ENCODE assay signal across 31 mouse cellular contexts in the genomic region with DNA sequence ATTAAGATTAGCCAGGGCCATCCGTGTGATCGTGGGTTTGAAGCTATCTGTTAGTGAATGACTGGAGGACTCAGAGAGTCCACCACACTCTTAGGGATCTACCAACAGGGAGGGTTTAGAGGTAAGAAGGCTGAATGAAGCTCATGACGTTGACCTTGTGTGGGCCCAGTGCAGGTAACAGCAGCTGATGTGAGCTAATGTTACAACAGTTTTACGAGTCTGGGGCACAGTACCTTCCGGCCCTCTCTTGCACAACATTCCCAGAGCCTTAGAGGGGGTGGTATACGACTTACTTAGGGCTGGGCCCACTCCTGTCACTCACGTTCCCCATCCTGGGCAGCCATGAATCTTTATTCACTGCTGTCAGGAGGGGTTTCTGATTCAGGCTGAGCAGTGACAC. TPM values are rescaled to one million over a fixed set of nuclear protein-coding genes. Genes with fewer than 3 reads are reported as not detected.
DNase-seq lines count a peak whose midpoint lies in the region; ATAC-seq and TF ChIP-seq lines count a peak whose summit lies in the region.
"Had no signal": no experiment of that assay in that cellular context is flagged by ENCODE, and none has a peak within 500 bp of the region (broad histone marks: within the 10 kb centered on the region; RNA-seq: fewer than 3 reads in every experiment).

No protein-coding gene starts in this region.

- no peak for DNase-seq in liver, postnatal 0 days
- no peak for DNase-seq in cerebellum, postnatal 25 days
- DNase-seq in heart, adult 8-10 months (ENCODE audit: low spot score): no peak
- DNase-seq: adrenal gland, postnatal 10 days; adrenal gland, postnatal 36 days; cerebellum, adult 18-20 months; cerebellum, adult 9-10 months; cerebellum, postnatal 14 days; forebrain, postnatal 0 days; gastrocnemius, adult 2 months; gastrocnemius, postnatal 14 days; heart, adult 18-20 months; heart, postnatal 36 days had no signal

- no peak for TF ChIP-seq CTCF in liver, postnatal 0 days (IDR thresholded peaks at IDR 0.05; ENCODE audit: low read depth)

- peaks cover 23% of the 10 kb centered on the region for H3K4me1 ChIP-seq in liver, embryonic 12.5 days
- H3K4me1 ChIP-seq in liver, postnatal 0 days (ENCODE audit: insufficient read depth): no peaks in the 10 kb centered on the region; the same call in 1 of the 2 replicates
- H3K4me1 ChIP-seq in intestine, embryonic 15.5 days (replicated peaks): no peaks in the 10 kb centered on the region
- H3K4me1 ChIP-seq: embryonic facial prominence, embryonic 12.5 days; embryonic facial prominence, embryonic 15.5 days; hindbrain, embryonic 10.5 days; hindbrain, embryonic 13.5 days had no signal

- H3K4me2 ChIP-seq in liver, embryonic 12.5 days: 0 out of 2 replicates have a peak overlapping the region, but pooled peaks have one; percentile 56
- H3K4me2 ChIP-seq in liver, postnatal 0 days (ENCODE audit: low read depth, low read length): no peak overlapping the region
- no peak overlapping the region for H3K4me2 ChIP-seq in intestine, embryonic 15.5 days (replicated peaks)
- H3K4me2 ChIP-seq: embryonic facial prominence, embryonic 12.5 days; embryonic facial prominence, embryonic 15.5 days; heart, embryonic 11.5 days; hindbrain, embryonic 13.5 days had no signal

- H3K36me3 ChIP-seq in liver, embryonic 12.5 days: peaks cover 18% of the 10 kb centered on the region
- no peaks in the 10 kb centered on the region for H3K36me3 ChIP-seq in liver, postnatal 0 days (replicated peaks; ENCODE audit: insufficient read depth, low read length)
- H3K36me3 ChIP-seq in intestine, embryonic 15.5 days: no peaks in the 10 kb centered on the region
- H3K36me3 ChIP-seq: embryonic facial prominence, embryonic 15.5 days had no signal

- no peak for TF ChIP-seq EP300 in liver, postnatal 0 days (IDR thresholded peaks at IDR 0.05; ENCODE audit: low read depth)

- 61% methylated on average over 7 of the region's 7 CpGs for WGBS in liver, embryonic 12.5 days (ENCODE audit: insufficient replicate concordance)
- WGBS in liver, postnatal 0 days (ENCODE audit: insufficient replicate concordance): 56% methylated on average over 7 of the region's 7 CpGs
- WGBS in intestine, embryonic 15.5 days: 47% methylated on average over 7 of the region's 7 CpGs

- no peak overlapping the region for H3K27ac ChIP-seq in liver, embryonic 12.5 days
- H3K27ac ChIP-seq in liver, postnatal 0 days (ENCODE audit: low read depth): no peak overlapping the region
- no peak overlapping the region for H3K27ac ChIP-seq in intestine, embryonic 15.5 days
- H3K27ac ChIP-seq: embryonic facial prominence, embryonic 12.5 days; embryonic facial prominence, embryonic 15.5 days; gastrocnemius, adult 2 months; hindbrain, embryonic 10.5 days; hindbrain, embryonic 13.5 days had no signal

- H3K9ac ChIP-seq in liver, embryonic 12.5 days: no peak overlapping the region
- no peak overlapping the region for H3K9ac ChIP-seq in liver, postnatal 0 days (replicated peaks)
- no peak overlapping the region for H3K9ac ChIP-seq in intestine, embryonic 15.5 days
- H3K9ac ChIP-seq: embryonic facial prominence, embryonic 12.5 days; embryonic facial prominence, embryonic 15.5 days; forebrain, postnatal 0 days; hindbrain, embryonic 13.5 days had no signal

- H3K27me3 ChIP-seq in liver, embryonic 12.5 days (replicated peaks): no peaks in the 10 kb centered on the region
- H3K27me3 ChIP-seq in liver, postnatal 0 days (ENCODE audit: insufficient read depth, low read length): no peaks in the 10 kb centered on the region
- no peaks in the 10 kb centered on the region for H3K27me3 ChIP-seq in intestine, embryonic 15.5 days (replicated peaks)
- H3K27me3 ChIP-seq: embryonic facial prominence, embryonic 12.5 days; embryonic facial prominence, embryonic 15.5 days; hindbrain, embryonic 13.5 days had no signal

- ATAC-seq in liver, embryonic 12.5 days: no peak
- ATAC-seq in liver, postnatal 0 days: no peak
- ATAC-seq in intestine, embryonic 15.5 days: peak; percentile 73
- 0 out of 2 replicates have a peak, but pooled peaks have one; percentile 11 for ATAC-seq in megakaryocyte progenitor cell, adult 5-6 weeks (replicated peaks; ENCODE audit: poor library complexity)
- ATAC-seq: forebrain, embryonic 14.5 days; forebrain, postnatal 0 days; hindbrain, embryonic 16.5 days; Patski had no signal

- no peaks in the 10 kb centered on the region for H3K9me3 ChIP-seq in liver, embryonic 12.5 days (replicated peaks)
- no peaks in the 10 kb centered on the region for H3K9me3 ChIP-seq in liver, postnatal 0 days (ENCODE audit: low read length)
- H3K9me3 ChIP-seq in intestine, embryonic 15.5 days: no peaks in the 10 kb centered on the region
- H3K9me3 ChIP-seq: embryonic facial prominence, embryonic 12.5 days; embryonic facial prominence, embryonic 15.5 days; hindbrain, embryonic 10.5 days; hindbrain, embryonic 13.5 days had no signal

- no peak overlapping the region for H3K4me3 ChIP-seq in liver, embryonic 12.5 days
- no peak overlapping the region for H3K4me3 ChIP-seq in liver, postnatal 0 days (ENCODE audit: low read depth, low read length)
- no peak overlapping the region for H3K4me3 ChIP-seq in intestine, embryonic 15.5 days (replicated peaks)
- H3K4me3 ChIP-seq: embryonic facial prominence, embryonic 12.5 days; embryonic facial prominence, embryonic 15.5 days; gastrocnemius, adult 2 months; hindbrain, embryonic 10.5 days; hindbrain, embryonic 13.5 days had no signal

RNA-seq across cellular contexts. Expression of a gene that starts 20.1 kb away (rescaled TPM):
- polyA plus RNA-seq in liver, embryonic 12.5 days (2016; fragmentation: Nextera tagmentation; extraction: Ambion mirVana): not detected in 2 replicates
- polyA plus RNA-seq in liver, postnatal 0 days (2015; fragmentation: Nextera tagmentation; extraction: Ambion mirVana): not detected in 2 replicates
- 0.25 and 0.33 TPM in 2 replicates for polyA plus RNA-seq in intestine, embryonic 15.5 days (2015; fragmentation: Nextera tagmentation; extraction: Ambion mirVana)
- not detected in 2 replicates for total RNA-seq in megakaryocyte progenitor cell, adult 5-6 weeks (2015)
- total RNA-seq in megakaryocyte progenitor cell, adult 5-6 weeks (2017): not detected in 2 replicates
- not detected for total RNA-seq in heart, adult 8-10 months (2022)
- total RNA-seq: adrenal gland, adult 18-20 months; adrenal gland, postnatal 10 days; adrenal gland, postnatal 36 days; common myeloid progenitor, adult 5-6 weeks; ES-E14; gastrocnemius, adult 2 months; gastrocnemius, postnatal 14 days; gastrocnemius, postnatal 4 days; heart, postnatal 36 days had no signal
- polyA plus RNA-seq: embryonic facial prominence, embryonic 12.5 days; forebrain, embryonic 11.5 days; frontal cortex, adult 2 months; heart, embryonic 14.5 days; Patski had no signal

RNA-seq across cellular contexts. Expression of a gene that starts 34.2 kb away (rescaled TPM):
- polyA plus RNA-seq in liver, embryonic 12.5 days (2016; fragmentation: Nextera tagmentation; extraction: Ambion mirVana): 3.1 and 5.2 TPM in 2 replicates
- 1.0 and 1.5 TPM in 2 replicates for polyA plus RNA-seq in liver, postnatal 0 days (2015; fragmentation: Nextera tagmentation; extraction: Ambion mirVana)
- 11.0 and 12.5 TPM in 2 replicates for polyA plus RNA-seq in intestine, embryonic 15.5 days (2015; fragmentation: Nextera tagmentation; extraction: Ambion mirVana)
- 4.7 and 5.1 TPM in 2 replicates for total RNA-seq in megakaryocyte progenitor cell, adult 5-6 weeks (2015)
- 4.1 and 5.2 TPM in 2 replicates for total RNA-seq in megakaryocyte progenitor cell, adult 5-6 weeks (2017)
- 1 to 10 TPM; 3.7 to 8.8 (median 6.1) TPM for total RNA-seq in heart, adult 8-10 months (2022)

Comparison
In these comparisons a context has a peak if more than half of its experiments do, and no peak if none do; other contexts are left out.
1. ATAC-seq: peak in intestine, embryonic 15.5 days (single experiment) and megakaryocyte progenitor cell, adult 5-6 weeks (single experiment); none in liver, embryonic 12.5 days (single experiment) and liver, postnatal 0 days (single experiment).